Mouse (Mus musculus): Measurements from ENCODE around the gene Fbxo6. TPM values are rescaled to one million over a fixed set of nuclear protein-coding genes. Genes with fewer than 3 reads are reported as not detected.
"Not testable (repeated sequence)": the region's sequence is repeated elsewhere in the genome, so short reads cannot be mapped to it uniquely, and the experiment has no call there.

Fbxo6 gene
- polyA plus RNA-seq, 1 experiment from 2014 or later, result 12.3 TPM

- DNase-seq (no peak), ATAC-seq (ENCODE audit: insufficient read depth) (no peak)
- Histone ChIP-seq H3K36me3 (ENCODE audit: insufficient read depth) (no peaks in the 10 kb centered on the region), H3K27ac (ENCODE audit: low read depth) (no peak overlapping the region), H3K27me3 (ENCODE audit: insufficient read depth, low read length) (0 out of 2 replicates have a peak, but pooled peaks cover under 1% of the 10 kb centered on the region), H3K4me2 (no peak overlapping the region), H3K4me1 (ENCODE audit: insufficient read depth) (no peaks in the 10 kb centered on the region), H3K4me3 (ENCODE audit: low read depth, low read length) (no peak overlapping the region), H3K9me3 (ENCODE audit: low read depth, low read length) (no peaks in the 10 kb centered on the region), H3K9ac (no peak overlapping the region)
- TF ChIP-seq CTCF (IDR thresholded peaks at IDR 0.05; ENCODE audit: low read depth), result no peak
- WGBS, result 36% methylated on average over 8 of the region's 8 CpGs
These were observed 30.4 kb upstream of the Fbxo6 start for GRCm38 (mm10) chr4:148182363-148182762.

GRCm38 (mm10) chr4:148181483-148181882 lies 29.5 kb upstream of the Fbxo6 start:
- H3K36me3 ChIP-seq (ENCODE audit: insufficient read depth), result no peaks in the 10 kb centered on the region
- TF ChIP-seq CTCF (IDR thresholded peaks at IDR 0.05; ENCODE audit: low read depth), result no peak
- DNase-seq (no peak), ATAC-seq (ENCODE audit: insufficient read depth) (no peak)
- peaks cover 4% of the 10 kb centered on the region; the same call in 1 of the 2 replicates for H3K27me3 ChIP-seq (ENCODE audit: insufficient read depth, low read length)
- 84% methylated on average over 12 of the region's 12 CpGs for WGBS
- no peaks in the 10 kb centered on the region for H3K4me1 ChIP-seq (ENCODE audit: insufficient read depth)
- H3K4me2 ChIP-seq, result no peak overlapping the region
- no peak overlapping the region for H3K9ac ChIP-seq
- H3K27ac ChIP-seq (ENCODE audit: low read depth), result no peak overlapping the region
- H3K4me3 ChIP-seq (ENCODE audit: low read depth, low read length), result no peak overlapping the region
- no peaks in the 10 kb centered on the region for H3K9me3 ChIP-seq (ENCODE audit: low read depth, low read length)

GRCm38 (mm10) chr4:148177716-148178115 lies 25.8 kb upstream of the Fbxo6 start:
- DNase-seq, result no peak
- H3K4me1 ChIP-seq (ENCODE audit: insufficient read depth), result no peaks in the 10 kb centered on the region
- H3K9ac ChIP-seq, result no peak overlapping the region
- H3K4me3 ChIP-seq (ENCODE audit: low read depth, low read length), result no peak overlapping the region
- ATAC-seq (ENCODE audit: insufficient read depth), result no peak
- peaks cover 40% of the 10 kb centered on the region for H3K27me3 ChIP-seq (ENCODE audit: insufficient read depth, low read length)
- no peaks in the 10 kb centered on the region for H3K36me3 ChIP-seq (ENCODE audit: insufficient read depth)
- H3K27ac ChIP-seq (ENCODE audit: low read depth), result no peak overlapping the region
- H3K9me3 ChIP-seq (ENCODE audit: low read depth, low read length), result no peaks in the 10 kb centered on the region
- TF ChIP-seq CTCF (IDR thresholded peaks at IDR 0.05; ENCODE audit: low read depth), result no peak
- H3K4me2 ChIP-seq, result no peak overlapping the region

GRCm38 (mm10) chr4:148176603-148177002 lies 24.7 kb upstream of the Fbxo6 start:
- not testable (repeated sequence) for H3K4me1 ChIP-seq (ENCODE audit: insufficient read depth); H3K4me2 ChIP-seq; H3K27ac ChIP-seq (ENCODE audit: low read depth); H3K36me3 ChIP-seq (ENCODE audit: insufficient read depth); H3K9me3 ChIP-seq (ENCODE audit: low read depth, low read length); ATAC-seq (ENCODE audit: insufficient read depth); DNase-seq; H3K4me3 ChIP-seq (ENCODE audit: low read depth, low read length); H3K9ac ChIP-seq
- 61% methylated on average over 5 of the region's 6 CpGs for WGBS
- H3K27me3 ChIP-seq (ENCODE audit: insufficient read depth, low read length), result peaks cover 51% of the 10 kb centered on the region

GRCm38 (mm10) chr4:148174495-148174862 lies 22.5 kb upstream of the Fbxo6 start:
- H3K36me3 ChIP-seq (ENCODE audit: insufficient read depth), result no peaks in the 10 kb centered on the region
- no peak overlapping the region for H3K4me2 ChIP-seq
- no peak for ATAC-seq (ENCODE audit: insufficient read depth)
- no peak overlapping the region for H3K27ac ChIP-seq (ENCODE audit: low read depth)
- H3K27me3 ChIP-seq (ENCODE audit: insufficient read depth, low read length), result peaks cover 64% of the 10 kb centered on the region
- WGBS, result 12% methylated on average over 12 of the region's 12 CpGs
- no peak overlapping the region for H3K4me3 ChIP-seq (ENCODE audit: low read depth, low read length)
- no peak overlapping the region for H3K9ac ChIP-seq
- DNase-seq, result no peak
- H3K9me3 ChIP-seq (ENCODE audit: low read depth, low read length), result no peaks in the 10 kb centered on the region
- no peaks in the 10 kb centered on the region for H3K4me1 ChIP-seq (ENCODE audit: insufficient read depth)
- TF ChIP-seq CTCF (IDR thresholded peaks at IDR 0.05; ENCODE audit: low read depth), result no peak

GRCm38 (mm10) chr4:148173811-148174494 lies 22.0 kb upstream of the Fbxo6 start:
- no peaks in the 10 kb centered on the region for H3K9me3 ChIP-seq (ENCODE audit: low read depth, low read length)
- no peak overlapping the region for H3K9ac ChIP-seq
- DNase-seq, result no peak
- peaks cover 66% of the 10 kb centered on the region for H3K27me3 ChIP-seq (ENCODE audit: insufficient read depth, low read length)
- H3K4me1 ChIP-seq (ENCODE audit: insufficient read depth), result no peaks in the 10 kb centered on the region
- TF ChIP-seq CTCF (IDR thresholded peaks at IDR 0.05; ENCODE audit: low read depth), result no peak
- H3K4me3 ChIP-seq (ENCODE audit: low read depth, low read length), result no peak overlapping the region
- ATAC-seq (ENCODE audit: insufficient read depth), result no peak
- no peaks in the 10 kb centered on the region for H3K36me3 ChIP-seq (ENCODE audit: insufficient read depth)
- no peak overlapping the region for H3K27ac ChIP-seq (ENCODE audit: low read depth)
- H3K4me2 ChIP-seq, result no peak overlapping the region
- 2% methylated on average over 30 of the region's 30 CpGs for WGBS

GRCm38 (mm10) chr4:148171261-148171660 lies 19.3 kb upstream of the Fbxo6 start:
- no peaks in the 10 kb centered on the region for H3K9me3 ChIP-seq (ENCODE audit: low read depth, low read length)
- H3K27me3 ChIP-seq (ENCODE audit: insufficient read depth, low read length), result peaks cover 71% of the 10 kb centered on the region
- WGBS, result 38% methylated on average over 3 of the region's 3 CpGs
- no peak overlapping the region for H3K4me3 ChIP-seq (ENCODE audit: low read depth, low read length)
- no peak for DNase-seq
- no peak overlapping the region for H3K9ac ChIP-seq
- no peaks in the 10 kb centered on the region for H3K36me3 ChIP-seq (ENCODE audit: insufficient read depth)
- no peak for ATAC-seq (ENCODE audit: insufficient read depth)
- no peaks in the 10 kb centered on the region for H3K4me1 ChIP-seq (ENCODE audit: insufficient read depth)
- no peak overlapping the region for H3K4me2 ChIP-seq
- no peak for TF ChIP-seq CTCF (IDR thresholded peaks at IDR 0.05; ENCODE audit: low read depth)
- H3K27ac ChIP-seq (ENCODE audit: low read depth), result no peak overlapping the region

Data from lung, embryonic 14.5 days (tissue).